Mouse (Mus musculus) brown adipose tissue, adult 24 weeks (tissue): ENCODE measurements around the gene St3gal4. TPM values are rescaled to one million over a fixed set of nuclear protein-coding genes. Genes with fewer than 3 reads are reported as not detected.

ENCODE experiments used
- H3K27ac ChIP-seq: fragments of 200-500 bp; replicated peaks from 2 replicates; pipeline ENCODE4 v1.5.1; 2012; ENCODE audit warnings: low read depth, mild to moderate bottlenecking, low read length
- H3K4me1 ChIP-seq: fragments of 200-500 bp; 2 replicates; pipeline ENCODE4 v1.6.1; 2012; ENCODE audit warnings: low read length, mixed read lengths; ENCODE audit not compliant: control insufficient read depth, insufficient read depth, insufficient read length
- H3K4me3 ChIP-seq: fragments of 200-500 bp; 2 replicates; pipeline ENCODE4 v1.5.1; 2012; ENCODE audit warnings: low read depth, mild to moderate bottlenecking, low read length, moderate library complexity; ENCODE audit not compliant: insufficient read depth
- polyA plus RNA-seq: library from polyadenylated mRNA; stranded (reverse); fragments of >200 nt; gene quantifications from 2 replicates; pipeline ENCODE4 v1.2.4, GENCODE M21; 2012; ENCODE audit not compliant: missing spikeins, insufficient read depth, insufficient read length

Gene St3gal4
- polyA plus RNA-seq, 1 experiment: 14.2 TPM

- Histone ChIP-seq H3K4me1 (peaks cover under 1% of the 10 kb centered on the region; the same call in 1 of the 2 replicates), H3K27ac (no peak overlapping the region), H3K4me3 (no peak overlapping the region)
These were observed 66.0 kb downstream of the St3gal4 start for GRCm38 (mm10) chr9:35053081-35053480.

GRCm38 (mm10) chr9:35052671-35053070 is 66.4 kb downstream of the St3gal4 start:
- no peak overlapping the region for H3K27ac ChIP-seq
- H3K4me3 ChIP-seq: no peak overlapping the region
- no peaks in the 10 kb centered on the region for H3K4me1 ChIP-seq

- Histone ChIP-seq H3K27ac (no peak overlapping the region), H3K4me3 (no peak overlapping the region), H3K4me1 (no peaks in the 10 kb centered on the region)
These were observed 67.4 kb downstream of the St3gal4 start for GRCm38 (mm10) chr9:35051666-35052065.

- peak overlapping the region; percentile 23; the same call in 1 of the 2 replicates for H3K27ac ChIP-seq
- H3K4me1 ChIP-seq: peaks cover 5% of the 10 kb centered on the region
These were observed 68.2 kb downstream of the St3gal4 start for GRCm38 (mm10) chr9:35050701-35051454.

GRCm38 (mm10) chr9:35049891-35050527 is 69.1 kb downstream of the St3gal4 start:
- peak overlapping the region; percentile 23; the same call in 1 of the 2 replicates for H3K27ac ChIP-seq
- peaks cover 10% of the 10 kb centered on the region for H3K4me1 ChIP-seq
- H3K4me3 ChIP-seq: no peak overlapping the region

More at GRCm38 (mm10) chr9:35050701-35051454, 68.2 kb downstream of the St3gal4 start:
- no peak overlapping the region for H3K4me3 ChIP-seq

- Histone ChIP-seq H3K4me3 (no peak overlapping the region), H3K27ac (no peak overlapping the region), H3K4me1 (peaks cover 14% of the 10 kb centered on the region)
These were observed 70.6 kb downstream of the St3gal4 start for GRCm38 (mm10) chr9:35048449-35048848.

GRCm38 (mm10) chr9:35045756-35046155 is 73.3 kb downstream of the St3gal4 start:
- Histone ChIP-seq H3K27ac (no peak overlapping the region), H3K4me3 (no peak overlapping the region), H3K4me1 (peaks cover 15% of the 10 kb centered on the region)

GRCm38 (mm10) chr9:35045031-35045531 is 74.0 kb downstream of the St3gal4 start:
- no peak overlapping the region for H3K4me3 ChIP-seq
- peaks cover 17% of the 10 kb centered on the region for H3K4me1 ChIP-seq

GRCm38 (mm10) chr9:35044458-35044857 is 74.6 kb downstream of the St3gal4 start:
- Histone ChIP-seq H3K27ac (no peak overlapping the region), H3K4me3 (no peak overlapping the region), H3K4me1 (peaks cover 21% of the 10 kb centered on the region)

More at GRCm38 (mm10) chr9:35045031-35045531, 74.0 kb downstream of the St3gal4 start:
- H3K27ac ChIP-seq: no peak overlapping the region

GRCm38 (mm10) chr9:35043619-35044018 is 75.4 kb downstream of the St3gal4 start:
- H3K4me1 ChIP-seq: peaks cover 24% of the 10 kb centered on the region
- no peak overlapping the region for H3K4me3 ChIP-seq
- no peak overlapping the region for H3K27ac ChIP-seq

GRCm38 (mm10) chr9:35041493-35041892 is 77.6 kb downstream of the St3gal4 start:
- H3K4me3 ChIP-seq: no peak overlapping the region
- no peak overlapping the region for H3K27ac ChIP-seq
- peaks cover 26% of the 10 kb centered on the region for H3K4me1 ChIP-seq

- Histone ChIP-seq H3K27ac (0 out of 2 replicates have a peak overlapping the region, but pooled peaks have one; percentile 36), H3K4me1 (peaks cover 16% of the 10 kb centered on the region), H3K4me3 (no peak overlapping the region)
These were observed 79.2 kb downstream of the St3gal4 start for GRCm38 (mm10) chr9:35039846-35040245.

- H3K27ac ChIP-seq: peak overlapping the region; percentile 76
- no peak overlapping the region for H3K4me3 ChIP-seq
- H3K4me1 ChIP-seq: peaks cover 14% of the 10 kb centered on the region; the same call in 1 of the 2 replicates
These were observed 80.0 kb downstream of the St3gal4 start for GRCm38 (mm10) chr9:35038922-35039586.

GRCm38 (mm10) chr9:35035074-35035473 is 84.0 kb downstream of the St3gal4 start:
- H3K4me3 ChIP-seq: no peak overlapping the region

GRCm38 (mm10) chr9:35032457-35032856 is 86.6 kb downstream of the St3gal4 start:
- no peak overlapping the region for H3K4me3 ChIP-seq
- H3K4me1 ChIP-seq: peaks cover 2% of the 10 kb centered on the region; the same call in 1 of the 2 replicates
- H3K27ac ChIP-seq: no peak overlapping the region

More at GRCm38 (mm10) chr9:35035074-35035473, 84.0 kb downstream of the St3gal4 start:
- Histone ChIP-seq H3K4me1 (peaks cover 9% of the 10 kb centered on the region; the same call in 1 of the 2 replicates), H3K27ac (no peak overlapping the region)
